Mouse (Mus musculus): ENCODE measurements at regions not wholly inside any gene's neighbourhood (a gene's known extent, or its start where the extent isn't known, plus 50 kb on each side); places are given as distances from the start of the nearest gene placed in this dataset.

- DNase-seq = no peak
These were observed 825.2 kb upstream of the Cntn5 start for GRCm38 (mm10) chr9:11729732-11730131.

- no peak for DNase-seq
These were observed 817.2 kb upstream of the Cntn5 start for GRCm38 (mm10) chr9:11721811-11722210.

GRCm38 (mm10) chr9:11704647-11705046, 800.1 kb upstream of the Cntn5 start:
- DNase-seq = no peak

- no peak for DNase-seq
These were observed 798.6 kb upstream of the Cntn5 start for GRCm38 (mm10) chr9:11703150-11703549.

GRCm38 (mm10) chr9:11693505-11693904, 788.9 kb upstream of the Cntn5 start:
- no peak for DNase-seq

GRCm38 (mm10) chr9:11687101-11687500, 782.5 kb upstream of the Cntn5 start:
- DNase-seq = no peak

- DNase-seq = no peak
These were observed 767.4 kb upstream of the Cntn5 start for GRCm38 (mm10) chr9:11671939-11672338.

GRCm38 (mm10) chr9:11671243-11671642, 766.7 kb upstream of the Cntn5 start:
- DNase-seq = no peak

- DNase-seq = no peak
These were observed 724.9 kb upstream of the Cntn5 start for GRCm38 (mm10) chr9:11629461-11629860.

- DNase-seq = no peak
These were observed 699.8 kb upstream of the Cntn5 start for GRCm38 (mm10) chr9:11604381-11604780.

- DNase-seq = no peak
These were observed 699.3 kb upstream of the Cntn5 start for GRCm38 (mm10) chr9:11603884-11604283.

- no peak for DNase-seq
These were observed 698.3 kb upstream of the Cntn5 start for GRCm38 (mm10) chr9:11602857-11603256.

- DNase-seq = no peak
These were observed 674.4 kb upstream of the Cntn5 start for GRCm38 (mm10) chr9:11579011-11579410.

GRCm38 (mm10) chr9:11562885-11563284, 658.3 kb upstream of the Cntn5 start:
- no peak for DNase-seq

- DNase-seq = no peak
These were observed 654.8 kb upstream of the Cntn5 start for GRCm38 (mm10) chr9:11559384-11559783.

- peak in 1 of 2 experiments; percentile 0 for DNase-seq
These were observed 609.4 kb upstream of the Cntn5 start for GRCm38 (mm10) chr9:11513806-11514496.

Data from adrenal gland, postnatal 36 days (tissue).